Mouse (Mus musculus): ENCODE measurements around the gene Scd1.
"Not testable (repeated sequence)": the region's sequence is repeated elsewhere in the genome, so short reads cannot be mapped to it uniquely, and the experiment has no call there.

The Scd1 gene

DNA sequence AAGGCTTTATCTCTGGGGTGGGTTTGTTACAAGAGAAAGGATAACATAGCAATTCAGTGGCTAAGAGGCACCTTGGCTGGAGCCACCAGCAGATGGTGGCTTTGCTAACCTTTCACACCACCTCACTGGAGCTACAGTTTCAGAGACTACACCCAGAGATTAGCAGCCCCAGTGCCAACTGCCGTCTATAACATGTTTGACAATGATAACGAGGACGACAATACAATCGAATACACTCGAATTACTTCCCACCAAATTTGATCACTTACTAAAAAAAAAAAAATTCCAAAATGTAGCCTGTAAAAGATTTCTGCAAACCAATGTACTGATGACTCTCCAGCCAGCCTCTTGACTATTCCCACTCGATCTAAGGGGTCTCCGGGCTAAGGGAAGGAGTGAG, 12.7 kb downstream of the Scd1 start:
- DNase-seq = no peak

DNA sequence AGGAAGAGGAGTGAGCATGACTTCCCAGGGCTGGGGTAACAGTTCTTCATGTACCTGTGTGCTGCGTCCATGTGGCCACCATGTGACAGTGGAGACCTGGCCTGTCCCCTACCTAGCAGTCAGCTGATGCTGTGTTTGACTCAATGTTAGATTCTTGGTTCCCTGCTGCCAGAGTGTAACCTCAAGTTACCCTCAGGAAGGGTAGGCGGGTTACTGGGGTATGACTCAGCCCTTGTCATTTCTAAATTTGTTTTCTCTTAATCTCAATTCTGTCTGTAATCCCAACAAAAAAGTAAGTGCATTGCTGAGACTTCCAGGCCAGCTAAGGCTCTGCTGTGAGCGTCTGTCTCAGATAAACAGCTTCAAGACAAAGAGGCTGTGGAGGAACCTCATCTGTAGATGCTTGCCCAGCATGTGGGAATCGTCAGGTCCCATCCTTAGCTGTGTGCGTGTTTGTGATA, 13.7 kb downstream of the Scd1 start:
- DNase-seq = no peak

DNA sequence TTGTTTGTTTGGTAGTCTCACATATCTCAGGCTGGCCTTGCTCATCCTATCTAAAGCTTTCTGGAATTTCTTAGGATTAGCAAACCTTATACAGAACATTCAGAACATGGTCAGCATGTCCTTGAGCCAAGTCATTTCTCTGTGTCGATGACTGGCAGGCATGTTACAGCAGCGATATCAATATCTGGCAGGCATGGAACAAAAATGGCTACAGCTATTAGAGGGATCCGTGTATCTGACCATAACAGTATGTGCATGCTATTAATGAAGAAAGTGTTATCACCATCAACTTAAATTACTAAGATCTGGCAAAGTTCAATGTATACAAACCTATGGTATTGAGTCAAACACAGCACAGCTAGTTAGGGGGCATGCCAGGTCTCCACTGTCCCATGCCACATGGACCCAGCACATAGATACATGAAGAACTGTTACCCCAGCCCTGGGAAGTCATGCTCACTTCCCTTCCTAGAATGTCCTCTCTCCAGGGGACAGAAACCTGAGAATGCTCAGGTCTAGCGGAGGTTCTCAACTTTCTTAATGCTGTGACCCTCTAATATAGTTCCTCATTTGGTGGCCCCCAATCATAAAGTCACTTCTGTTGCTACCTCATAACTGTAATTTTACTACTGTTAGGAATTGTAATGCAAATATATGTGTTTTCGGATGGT, 15.2 kb downstream of the Scd1 start:
- DNase-seq = no peak

DNA sequence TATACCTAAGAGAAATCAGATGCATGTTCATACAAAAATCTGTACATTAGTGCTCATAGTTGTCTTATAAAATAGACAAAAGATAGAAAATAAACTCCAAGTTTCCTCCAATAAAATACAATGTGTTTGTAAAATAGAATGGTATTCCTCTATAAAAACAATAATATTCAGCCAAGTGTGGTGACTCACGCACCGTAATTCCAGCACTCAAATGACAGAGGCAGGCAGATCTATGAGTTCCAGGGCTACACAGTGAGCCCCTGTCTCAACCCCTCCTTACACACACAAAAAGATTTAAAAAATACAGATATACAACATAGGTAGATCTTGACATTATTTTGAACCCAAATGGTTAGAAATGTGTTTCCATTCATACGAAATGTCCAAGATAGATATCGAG, 15.8 kb downstream of the Scd1 start:
- DNase-seq = no peak

DNA sequence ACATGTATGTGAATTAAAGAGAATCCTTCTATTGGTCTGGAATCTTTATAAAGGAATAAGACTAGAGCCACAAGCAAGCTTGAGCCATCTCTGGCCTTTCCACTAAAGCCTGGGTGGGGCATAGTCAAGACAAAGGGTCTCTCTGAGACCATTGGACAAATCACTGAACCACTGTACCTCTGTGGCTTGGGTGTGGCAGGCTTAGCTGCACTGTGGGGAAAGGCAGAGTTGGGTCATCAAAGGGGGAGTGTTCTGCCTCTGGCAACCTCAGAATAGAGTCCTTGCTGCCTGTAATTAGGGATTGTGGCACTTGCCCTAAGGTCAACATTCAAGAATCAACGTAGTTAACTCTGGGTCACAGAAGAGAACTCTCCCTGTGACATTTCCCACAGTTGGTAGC, 18.2 kb downstream of the Scd1 start:
- DNase-seq = no peak

DNA sequence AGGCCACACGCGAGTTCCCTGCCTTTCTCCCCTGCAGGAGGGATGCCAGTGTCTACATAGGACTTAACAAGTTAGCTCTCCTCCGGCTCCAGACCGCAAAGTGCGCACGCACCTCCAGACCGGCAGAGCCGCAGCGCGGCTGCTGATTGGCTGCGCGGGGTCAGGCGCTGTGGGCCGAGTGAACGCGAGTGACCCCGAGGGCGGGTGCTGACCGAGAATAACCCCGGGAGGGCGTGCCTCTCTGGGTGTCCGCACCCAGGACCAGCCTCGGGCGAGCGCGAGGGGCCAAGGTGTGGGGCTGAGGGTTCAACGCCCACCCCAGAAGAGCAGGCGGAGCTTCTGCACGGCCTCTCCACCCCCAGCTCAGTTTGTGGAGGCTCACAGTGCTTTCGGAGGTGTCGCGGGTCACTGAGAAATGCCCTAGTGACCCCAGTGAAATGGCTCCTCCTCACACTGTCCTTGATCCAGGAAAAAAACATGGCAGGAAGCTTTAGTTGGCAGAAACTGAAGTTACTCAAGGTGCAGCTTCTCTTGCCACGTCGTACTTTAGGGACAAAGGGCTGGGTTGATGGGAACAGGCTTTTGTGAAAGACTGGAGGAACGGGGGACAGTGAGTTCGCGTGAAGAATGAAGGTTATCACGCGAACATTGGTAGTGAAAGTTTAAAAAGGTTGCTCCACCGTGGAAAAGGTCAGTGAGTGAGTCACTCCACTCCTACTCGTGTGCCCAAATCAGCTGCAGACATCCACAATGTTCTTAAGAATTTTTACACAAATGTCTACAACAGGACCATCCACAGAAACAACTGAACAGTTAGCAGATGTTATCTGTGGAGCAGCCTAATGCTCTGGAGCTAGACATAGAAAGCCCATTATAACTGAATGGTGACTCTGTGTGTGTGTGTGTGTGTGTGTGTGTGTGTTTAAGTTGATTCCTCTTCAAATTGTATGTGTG, 18.9 kb downstream of the Scd1 start:
- peak; percentile 94 to 97 for DNase-seq

DNA sequence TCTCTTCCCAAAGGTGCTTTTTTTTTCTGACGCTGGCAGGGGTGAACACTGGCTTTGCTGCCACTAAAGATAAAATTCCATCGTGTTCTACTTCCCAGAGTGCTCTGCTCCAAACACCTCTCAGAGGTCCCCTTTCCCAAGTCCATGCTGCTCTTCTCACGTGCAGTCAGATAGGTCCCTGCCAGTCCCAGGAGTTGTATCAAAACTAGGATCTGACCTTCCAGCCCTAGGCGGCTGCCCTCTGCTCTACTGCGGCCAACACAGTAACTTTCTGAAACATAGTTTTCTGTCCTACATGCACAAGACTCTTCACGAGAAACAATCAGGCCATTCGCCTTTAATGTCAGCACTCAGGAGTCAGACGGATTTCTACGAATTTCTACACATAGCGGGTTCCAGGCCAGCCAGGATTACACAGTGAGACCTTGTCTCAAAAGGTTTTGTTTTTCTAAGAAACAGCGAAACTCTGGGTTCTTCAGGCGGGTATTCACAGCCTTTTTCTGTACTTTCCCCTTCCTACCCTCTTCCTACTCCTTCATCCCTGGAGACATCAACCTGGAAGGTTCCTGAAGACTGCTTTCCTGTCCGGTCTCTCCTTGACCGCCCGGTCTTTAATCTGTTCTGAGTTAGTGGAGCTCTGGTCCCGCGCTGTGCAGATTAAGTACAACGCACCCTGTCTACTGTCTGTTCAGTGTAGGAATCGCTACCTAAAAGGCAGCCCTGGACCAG, 19.8 kb downstream of the Scd1 start:
- no peak for DNase-seq

DNA sequence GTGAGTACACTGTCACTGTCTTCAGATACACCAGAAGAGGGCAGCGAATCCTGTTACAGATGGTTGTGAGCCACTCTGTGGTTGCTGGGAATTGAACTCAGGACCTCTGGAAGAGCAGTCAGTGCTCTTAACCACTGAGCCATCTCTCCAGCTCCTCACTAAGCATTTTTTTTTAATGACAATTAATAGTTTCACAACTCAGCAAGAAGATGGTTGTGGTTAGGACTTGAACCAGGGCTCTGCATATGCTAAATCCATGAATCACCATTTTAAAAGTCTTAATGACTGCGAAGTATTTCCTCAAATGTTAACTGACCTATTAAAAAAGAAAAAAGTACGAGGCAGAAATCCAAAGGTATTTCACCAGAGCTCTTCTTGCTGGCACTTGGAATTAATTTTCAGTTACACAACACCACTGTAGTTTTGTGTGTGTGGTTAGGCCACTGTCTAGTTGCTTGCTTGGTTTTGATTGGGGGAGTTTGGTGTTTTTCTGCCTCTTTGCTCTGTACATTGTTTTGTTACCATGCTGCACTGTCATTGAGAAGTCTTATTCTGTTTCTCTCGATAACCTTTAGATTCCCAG, 20.5 kb downstream of the Scd1 start:
- no peak for DNase-seq

DNA sequence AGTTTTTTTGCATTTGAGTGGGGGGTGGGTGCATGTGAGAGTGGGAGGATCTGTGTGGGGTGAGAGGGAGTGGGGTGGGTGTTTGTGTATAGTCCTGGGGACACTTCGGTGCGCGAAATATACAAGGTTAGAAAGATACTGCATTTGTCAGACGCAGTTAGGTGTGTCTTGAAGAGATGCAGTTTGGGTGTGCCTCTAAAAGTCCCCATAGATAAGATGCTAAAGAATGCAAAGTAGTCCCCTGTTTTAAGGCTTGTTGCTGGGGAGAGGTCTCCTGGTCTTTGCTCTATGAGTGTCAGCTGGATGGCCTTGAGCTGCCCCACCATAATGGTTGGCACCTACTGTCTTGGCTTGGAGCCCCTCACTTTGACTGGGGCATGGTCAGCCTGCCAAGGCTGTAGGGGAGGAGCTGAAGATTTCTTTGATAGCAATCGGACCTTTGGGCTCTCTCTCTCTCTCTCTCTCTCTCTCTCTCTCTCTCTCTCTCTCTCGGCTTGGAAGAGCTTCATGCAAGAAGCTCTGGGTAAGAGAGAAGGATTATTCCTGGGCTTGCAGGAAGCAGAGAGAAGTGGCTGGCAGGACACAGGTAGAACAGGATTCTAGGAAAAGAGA, 21.7 kb downstream of the Scd1 start:
- DNase-seq = no peak

DNA sequence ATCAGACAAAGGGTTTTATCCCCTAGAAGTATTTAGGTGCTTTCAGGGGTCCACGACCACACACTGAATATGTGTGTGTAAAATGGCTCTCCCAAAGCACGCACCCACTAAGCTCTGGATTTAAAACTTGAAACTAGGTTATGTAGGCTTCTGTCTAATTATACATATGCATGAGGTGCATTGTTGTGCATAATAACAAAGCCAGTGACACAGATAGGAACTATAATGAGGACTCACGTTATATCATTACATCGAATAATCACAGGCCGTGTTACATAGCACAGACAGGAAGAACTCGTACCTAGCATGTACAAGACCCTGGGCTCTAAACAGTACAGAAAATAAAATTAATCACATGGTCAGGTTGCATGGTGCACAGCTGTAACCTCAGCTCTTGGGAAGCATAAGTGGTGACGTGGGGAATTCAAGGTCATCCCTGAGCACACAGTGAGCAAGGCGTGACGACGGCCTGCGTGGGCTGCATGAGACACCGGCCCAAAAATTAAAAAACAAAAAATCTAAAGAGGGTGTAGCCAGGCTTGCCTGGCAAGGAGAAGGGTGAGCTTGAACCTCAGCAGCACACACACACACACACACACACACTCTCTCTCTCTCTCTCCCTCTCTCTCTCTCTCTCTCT, 24.9 kb downstream of the Scd1 start:
- DNase-seq = no peak

DNA sequence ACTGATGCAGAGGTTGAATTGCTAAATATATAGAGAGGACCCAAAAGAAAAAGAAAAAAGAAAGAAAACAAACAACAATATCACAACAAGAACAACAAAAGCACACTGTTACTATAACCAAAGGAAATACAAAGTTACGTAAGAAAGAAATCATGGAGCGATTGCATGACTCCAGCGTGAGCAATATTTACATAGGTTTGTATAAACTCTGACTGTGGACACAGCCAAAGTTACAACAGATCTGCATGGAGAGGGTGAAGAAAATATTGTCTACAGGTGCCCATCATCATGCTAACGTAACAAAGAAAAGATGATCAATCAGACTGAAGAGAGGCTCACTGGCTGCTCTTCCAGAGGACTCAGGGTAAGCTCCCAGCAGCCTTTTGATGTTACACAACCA, 27.6 kb downstream of the Scd1 start:
- DNase-seq = no peak

DNA sequence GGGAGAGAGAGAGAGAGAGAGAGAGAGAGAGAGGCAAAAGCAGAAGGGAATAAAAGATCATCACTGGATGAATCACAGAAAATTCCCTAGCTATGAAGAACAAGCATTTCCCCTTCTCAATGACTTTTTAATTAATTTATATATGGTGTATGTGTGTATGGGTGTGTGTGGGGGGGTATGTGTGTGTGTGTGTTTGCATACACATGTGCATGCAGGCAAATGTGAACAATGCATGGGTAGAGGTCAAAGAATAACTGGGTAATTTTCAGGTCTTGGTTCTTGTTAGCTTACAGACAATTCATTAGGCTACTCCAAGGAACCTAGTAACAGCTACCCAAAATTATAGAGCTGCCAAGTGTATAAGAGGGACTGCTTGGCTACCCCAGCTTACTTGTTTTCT, 28.6 kb downstream of the Scd1 start:
- no peak for DNase-seq

DNA sequence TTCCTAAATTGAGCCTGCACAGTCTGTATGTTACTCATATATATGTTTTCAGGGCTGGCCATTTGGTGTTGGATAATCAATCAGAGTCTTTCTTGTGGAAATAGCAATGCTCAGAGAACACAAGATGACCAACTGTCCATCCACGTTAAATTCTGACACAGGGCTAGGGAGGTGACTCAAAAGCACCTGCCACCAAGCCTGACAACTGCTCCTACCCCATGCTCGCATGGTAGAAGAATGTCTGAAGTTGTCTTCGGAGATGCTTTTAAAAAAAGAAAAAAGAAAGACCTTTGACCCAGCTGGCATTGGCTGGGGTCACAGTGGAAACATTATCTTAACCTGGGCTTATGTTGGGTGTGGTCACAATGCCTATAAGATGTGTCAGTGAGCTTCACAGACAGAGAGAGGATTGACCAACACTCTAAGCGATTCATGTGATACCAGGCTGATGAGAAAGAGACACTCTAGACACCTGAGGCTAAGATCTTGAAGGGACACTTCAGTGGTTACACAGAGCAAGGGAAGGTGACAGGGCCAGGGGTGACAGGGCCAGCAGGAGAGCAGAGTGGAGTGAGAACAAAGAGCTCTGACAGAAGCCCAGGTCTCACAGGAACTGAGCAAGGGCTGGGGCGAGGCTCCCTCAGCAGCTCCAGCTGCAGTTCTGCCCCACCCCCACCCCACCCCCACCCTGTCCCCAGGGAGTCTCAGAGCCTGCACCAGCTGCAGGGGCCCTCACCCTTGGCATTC, 29.9 kb downstream of the Scd1 start:
- DNase-seq = peak; percentile 22 to 25

DNA sequence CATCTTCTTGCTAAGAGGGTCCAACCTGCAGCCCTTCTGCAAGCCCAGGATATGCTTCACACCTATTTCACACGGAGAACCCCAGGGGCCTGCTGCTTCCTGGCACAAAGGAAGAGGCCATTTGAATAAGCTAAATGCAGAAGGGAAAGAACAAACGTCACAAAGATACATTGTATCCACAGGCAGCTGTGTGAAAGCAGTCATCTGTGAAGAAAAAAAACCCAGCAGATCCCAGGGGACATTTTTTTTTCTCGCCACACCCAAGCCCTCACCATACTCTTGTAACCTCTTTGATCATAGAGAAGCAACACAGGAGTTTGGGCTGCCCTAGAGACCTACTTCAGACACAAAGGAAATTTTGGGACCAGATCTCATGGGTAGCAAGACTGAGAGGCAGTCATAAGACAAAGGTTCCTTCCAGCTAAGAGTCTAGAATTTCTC, 31.1 kb downstream of the Scd1 start:
- DNase-seq = no peak

DNA sequence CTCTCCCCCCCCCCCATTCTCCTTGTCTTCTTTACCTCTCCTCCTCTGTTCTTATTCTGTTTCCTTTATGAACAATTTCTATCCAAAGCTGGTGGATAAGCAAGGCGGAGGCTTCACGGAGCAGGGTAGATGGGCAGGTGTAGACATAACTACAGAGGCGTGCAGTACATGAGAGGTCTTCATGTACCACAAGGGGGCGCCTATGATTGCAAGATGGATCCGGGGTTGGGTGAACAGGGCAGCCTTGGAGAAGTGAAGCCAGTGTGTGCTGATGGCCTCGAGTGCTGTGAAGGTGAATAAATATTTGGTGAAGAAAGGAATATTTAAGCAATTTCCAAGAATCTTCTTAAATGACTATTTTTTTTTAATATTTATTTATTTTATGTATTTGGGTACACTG, 34.7 kb downstream of the Scd1 start:
- DNase-seq = peak; percentile 73 to 76

DNA sequence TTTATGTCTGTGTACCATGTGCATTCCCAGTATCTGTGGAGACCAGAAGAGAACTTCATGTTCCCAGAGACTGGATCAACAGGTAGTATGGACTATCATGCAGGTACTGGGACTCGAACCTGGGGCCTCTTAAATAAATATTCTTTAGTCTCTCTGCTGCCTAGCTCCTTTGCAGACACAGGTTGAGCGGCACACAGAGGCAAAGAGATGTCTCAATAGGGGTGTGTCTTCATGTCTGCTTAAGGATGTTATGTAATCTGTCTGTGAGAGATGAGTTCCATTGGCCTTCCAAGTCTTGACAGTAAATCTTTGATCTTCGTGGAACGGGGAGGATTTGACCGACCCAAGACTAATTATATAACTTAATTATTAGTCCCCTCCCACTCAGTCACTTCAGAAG, 37.4 kb downstream of the Scd1 start:
- no peak for DNase-seq

DNA sequence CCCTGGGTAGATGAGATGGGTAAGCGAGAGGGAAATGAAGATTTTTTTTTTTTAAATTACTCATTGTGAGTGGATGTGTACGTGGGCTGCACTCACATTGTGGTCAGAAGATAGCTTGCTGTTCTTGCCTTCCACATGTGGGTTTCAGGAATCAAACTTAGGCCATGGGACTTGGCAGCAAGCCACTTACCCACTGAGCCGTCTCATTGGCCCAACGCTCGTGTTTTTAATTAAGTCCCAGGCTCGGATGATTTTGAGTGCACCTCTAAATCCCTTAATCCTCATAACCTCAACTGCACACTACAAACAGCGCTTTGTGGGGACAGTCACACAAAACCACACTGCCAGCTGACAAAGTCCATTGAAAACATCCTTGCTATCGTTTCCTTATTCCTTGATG, 38.3 kb downstream of the Scd1 start:
- DNase-seq = no peak

DNA sequence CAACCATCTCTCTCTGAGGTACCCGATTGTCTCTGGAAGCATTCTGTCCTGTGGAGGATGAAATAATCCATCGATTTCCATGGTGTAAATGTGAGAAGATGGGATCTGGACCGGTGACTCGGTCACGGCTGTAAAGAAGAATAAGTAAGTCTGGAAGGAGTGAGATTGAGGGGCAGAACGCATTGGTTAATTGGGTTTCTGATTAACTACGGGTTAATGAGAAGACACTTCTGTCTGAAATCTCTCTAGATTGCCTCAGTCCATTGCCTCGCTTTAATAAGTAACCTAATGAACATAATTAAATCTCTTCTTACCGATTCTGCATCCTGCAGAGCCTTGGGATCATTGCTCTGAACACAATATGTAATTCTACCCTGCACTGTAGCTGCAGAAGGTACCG, 40.6 kb downstream of the Scd1 start:
- not testable (repeated sequence) for DNase-seq

DNA sequence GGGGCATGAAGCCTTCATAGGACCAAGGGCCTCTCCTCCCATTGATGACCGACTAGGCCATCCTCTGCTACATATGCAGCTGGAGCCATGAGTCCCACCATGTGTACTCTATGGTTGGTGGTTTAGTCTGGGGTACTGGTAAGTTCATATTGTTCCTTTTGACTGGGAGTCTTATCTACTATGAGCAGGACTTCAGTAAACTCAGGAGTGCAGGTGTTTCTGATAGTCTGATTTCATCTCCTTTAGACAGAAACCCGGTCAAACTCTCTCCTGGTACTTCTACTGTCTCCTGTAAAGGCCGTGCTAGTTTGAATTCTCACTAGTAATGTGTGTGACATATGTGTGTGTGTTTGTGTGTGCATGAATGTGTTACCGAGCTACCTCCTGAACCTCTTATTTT, 41.9 kb downstream of the Scd1 start:
- DNase-seq = no peak

DNA sequence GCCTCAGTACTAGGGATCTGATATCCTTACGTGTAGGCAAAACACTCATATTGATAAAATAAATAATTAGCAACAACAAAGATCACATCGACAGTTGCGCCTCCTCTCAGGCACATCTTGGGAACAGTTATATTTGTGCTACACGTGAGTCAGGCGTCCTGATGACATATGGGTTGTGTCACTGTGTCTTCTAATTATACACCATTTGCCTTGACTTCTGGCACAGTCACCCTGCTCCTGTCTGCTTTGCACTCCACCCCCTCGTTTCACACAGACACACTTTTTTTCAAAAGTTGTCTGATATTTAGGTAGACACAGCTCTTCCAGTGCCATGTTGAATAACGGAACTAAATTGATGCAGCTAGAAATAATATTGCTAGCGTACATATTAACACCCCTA, 43.6 kb downstream of the Scd1 start:
- no peak for DNase-seq

DNA sequence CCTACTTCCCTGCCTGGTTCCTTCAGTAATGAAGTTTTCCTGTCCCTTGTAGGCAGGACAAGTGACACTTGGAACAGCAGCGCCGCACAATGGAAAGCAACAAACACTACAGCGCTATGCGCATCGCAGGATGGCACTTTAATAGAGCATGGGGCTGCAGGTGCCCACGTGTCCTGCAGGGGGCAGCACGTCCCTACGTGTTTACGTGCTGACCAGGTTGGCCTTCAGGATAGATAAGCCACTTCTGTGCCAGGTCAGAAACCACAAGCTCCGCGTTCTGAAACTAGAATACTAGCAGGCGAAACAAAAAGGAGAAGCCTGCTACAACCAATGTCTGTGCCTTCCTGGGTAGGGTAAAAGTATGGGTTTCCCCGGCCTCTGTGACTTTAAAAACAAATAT, 44.1 kb downstream of the Scd1 start:
- DNase-seq = peak; percentile 61

Measured in thymus, postnatal 36 days (tissue).